Mouse (Mus musculus) E14TG2a.4 (cell line): ENCODE measurements around the gene Dab1.

Experiments used
- CTCF ChIP-seq: conservative IDR thresholded peaks from 2 replicates; pipeline ENCODE4 v1.5.1; 2014; ENCODE audit warnings: low read length
- NANOG ChIP-seq: IDR thresholded peaks from 2 replicates; pipeline ENCODE4 v1.6.1; 2014; ENCODE audit warnings: borderline replicate concordance, low read length, mixed read lengths

- TF ChIP-seq CTCF, result no peak
- no peak for TF ChIP-seq NANOG
Observed at GRCm38 (mm10) chr4:103929631-103930030, 310.5 kb downstream of the Dab1 start.
